Mouse (Mus musculus) c-Kit-positive CD71-positive TER-119-negative erythroid progenitor cells, embryonic 14.5 days (primary cell): ENCODE data around the gene Fbxw8.

ENCODE experiments used
- DNase-seq: peaks from one replicate; pipeline ENCODE4 v3.0.0-alpha.2; 2013; ENCODE audit warnings: low read depth

The Fbxw8 gene

GRCm38 (mm10) chr5:118073213-118073773, 82.0 kb downstream of the Fbxw8 start:
- no peak for DNase-seq

- DNase-seq: no peak
Measured at GRCm38 (mm10) chr5:118071766-118072165, 83.5 kb downstream of the Fbxw8 start.

GRCm38 (mm10) chr5:118069315-118069714, 85.9 kb downstream of the Fbxw8 start:
- peak; percentile 64 for DNase-seq

- DNase-seq: no peak
Measured at GRCm38 (mm10) chr5:118067984-118068494, 87.2 kb downstream of the Fbxw8 start.

- DNase-seq: peak; percentile 21
Measured at GRCm38 (mm10) chr5:118067572-118067971, 87.7 kb downstream of the Fbxw8 start.

GRCm38 (mm10) chr5:118066828-118067227, 88.4 kb downstream of the Fbxw8 start:
- peak; percentile 31 for DNase-seq

- no peak for DNase-seq
Measured at GRCm38 (mm10) chr5:118065516-118066255, 89.6 kb downstream of the Fbxw8 start.

GRCm38 (mm10) chr5:118064284-118064901, 90.9 kb downstream of the Fbxw8 start:
- DNase-seq: no peak

GRCm38 (mm10) chr5:118063181-118063621, 92.1 kb downstream of the Fbxw8 start:
- DNase-seq: no peak

GRCm38 (mm10) chr5:118061391-118061790, 93.9 kb downstream of the Fbxw8 start:
- DNase-seq: no peak

GRCm38 (mm10) chr5:118059646-118060045, 95.6 kb downstream of the Fbxw8 start:
- no peak for DNase-seq

- no peak for DNase-seq
Measured at GRCm38 (mm10) chr5:118058858-118059257, 96.4 kb downstream of the Fbxw8 start.

GRCm38 (mm10) chr5:118057508-118058111, 97.7 kb downstream of the Fbxw8 start:
- DNase-seq: no peak

- DNase-seq: no peak
Measured at GRCm38 (mm10) chr5:118053205-118053604, 102.1 kb downstream of the Fbxw8 start.

- DNase-seq: no peak
Measured at GRCm38 (mm10) chr5:118051981-118052662, 103.1 kb downstream of the Fbxw8 start.

GRCm38 (mm10) chr5:118050743-118051142, 104.5 kb downstream of the Fbxw8 start:
- DNase-seq: no peak

- no peak for DNase-seq
Measured at GRCm38 (mm10) chr5:118048928-118049327, 106.3 kb downstream of the Fbxw8 start.

GRCm38 (mm10) chr5:118048412-118048811, 106.9 kb downstream of the Fbxw8 start:
- no peak for DNase-seq

GRCm38 (mm10) chr5:118047091-118047757, 108.0 kb downstream of the Fbxw8 start:
- DNase-seq: no peak

GRCm38 (mm10) chr5:118045385-118045784, 109.9 kb downstream of the Fbxw8 start:
- no peak for DNase-seq

- DNase-seq: no peak
Measured at GRCm38 (mm10) chr5:118044907-118045306, 110.4 kb downstream of the Fbxw8 start.
